Mouse (Mus musculus) liver, embryonic 14.5 days (tissue): ENCODE data around the gene Olfr736. TPM values are rescaled to one million over a fixed set of nuclear protein-coding genes. Genes with fewer than 3 reads are reported as not detected.

ENCODE experiments used
- ATAC-seq: fragments of 200-750 bp; cut with Nextera tagmentation; 2 replicates; pipeline ENCODE4 v1.8.0; 2017; ENCODE audit warnings: moderate number of reproducible peaks, mild to moderate bottlenecking, moderate library complexity; ENCODE audit not compliant: insufficient read depth
- DNase-seq, 3 experiments: peaks; one replicate each; pipeline ENCODE4 v3.0.0-alpha.2; 2012 to 2013; ENCODE audit warnings: low read depth in 3 of 3, low spot score in 3 of 3
- H3K27ac ChIP-seq: fragments of 300-500 bp; sonication (generic); 2 replicates; pipeline ENCODE4 v1.5.1; 2014; ENCODE audit warnings: moderate library complexity, mild to moderate bottlenecking, control low read depth, inconsistent platforms
- H3K27me3 ChIP-seq: fragments of 300-500 bp; sonication (generic); 2 replicates; pipeline ENCODE4 v1.6.1; 2014; ENCODE audit warnings: mild to moderate bottlenecking, low read length, moderate library complexity; ENCODE audit not compliant: control insufficient read depth, insufficient read depth
- H3K36me3 ChIP-seq: fragments of 300-500 bp; sonication (generic); replicated peaks from 2 replicates; pipeline ENCODE4 v1.6.1; 2014; ENCODE audit warnings: low read depth; ENCODE audit not compliant: control insufficient read depth, insufficient read depth
- H3K4me1 ChIP-seq, 2 experiments: fragments of 200-500 bp in 1 of 2; fragments of 300-500 bp in 1 of 2; sonication (generic) in 1 of 2; replicated peaks; 2 replicates each; pipeline ENCODE4 v1.6.1; 2012 to 2014; ENCODE audit warnings: antibody characterized with exemption in 1 of 2, inconsistent platforms in 1 of 2, low read length in 1 of 2; ENCODE audit not compliant: control insufficient read depth in 2 of 2, insufficient read depth in 2 of 2
- H3K4me2 ChIP-seq: fragments of 300-500 bp; sonication (generic); 2 replicates; pipeline ENCODE4 v1.6.1; 2014; ENCODE audit warnings: low read depth, mild to moderate bottlenecking, control low read depth, moderate library complexity
- H3K4me3 ChIP-seq, 2 experiments: fragments of 200-500 bp in 1 of 2; fragments of 300-500 bp in 1 of 2; sonication (generic) in 1 of 2; 2 replicates each; pipeline ENCODE4 v1.5.1; 2012 to 2014; ENCODE audit warnings: low read depth in 2 of 2, low read length in 2 of 2, mild to moderate bottlenecking in 2 of 2, control low read depth in 1 of 2, inconsistent platforms in 1 of 2, moderate library complexity in 1 of 2; ENCODE audit not compliant: insufficient read depth in 1 of 2
- H3K9ac ChIP-seq: fragments of 300-500 bp; sonication (generic); replicated peaks from 2 replicates; pipeline ENCODE4 v1.6.1; 2014; ENCODE audit warnings: mild to moderate bottlenecking, control low read depth, moderate library complexity
- H3K9me3 ChIP-seq: fragments of 300-500 bp; sonication (generic); 2 replicates; pipeline ENCODE4 v1.6.1; 2016; ENCODE audit warnings: low read length, mixed read lengths; ENCODE audit not compliant: control insufficient read depth
- CTCF ChIP-seq: IDR thresholded peaks from 2 replicates; pipeline ENCODE4 v1.5.1; 2016; ENCODE audit warnings: antibody characterized with exemption, low read depth, control low read depth
- EP300 ChIP-seq: IDR thresholded peaks from 2 replicates; pipeline ENCODE4 v1.6.1; 2016; ENCODE audit warnings: antibody characterized with exemption, low read depth
- WGBS: fragments of 180-500 bp; shearing (Covaris S2); extraction: QIAGEN DNeasy Blood & Tissue Kit; methylation state at CpG from one replicate; pipeline ENCODE4 v1.1.7; 2014; ENCODE audit not compliant: insufficient replicate concordance; 5-methylcytosine and 5-hydroxymethylcytosine counted together
- polyA plus RNA-seq, 2 experiments: library from polyadenylated mRNA; depleted of rRNA in 1 of 2; stranded (reverse) in 1 of 2; unstranded in 1 of 2; fragments of >200 nt; fragmentation: Nextera tagmentation in 1 of 2; extraction: Ambion mirVana in 1 of 2; gene quantifications; 2 replicates each; pipeline versions ENCODE4 v1.2.1 to v1.2.3; 2012 to 2014

Gene Olfr736
- polyA plus RNA-seq (2012; rRNA removed) (not detected in 2 replicates), polyA plus RNA-seq (2014; fragmentation: Nextera tagmentation; extraction: Ambion mirVana) (not detected in 2 replicates)

DNA sequence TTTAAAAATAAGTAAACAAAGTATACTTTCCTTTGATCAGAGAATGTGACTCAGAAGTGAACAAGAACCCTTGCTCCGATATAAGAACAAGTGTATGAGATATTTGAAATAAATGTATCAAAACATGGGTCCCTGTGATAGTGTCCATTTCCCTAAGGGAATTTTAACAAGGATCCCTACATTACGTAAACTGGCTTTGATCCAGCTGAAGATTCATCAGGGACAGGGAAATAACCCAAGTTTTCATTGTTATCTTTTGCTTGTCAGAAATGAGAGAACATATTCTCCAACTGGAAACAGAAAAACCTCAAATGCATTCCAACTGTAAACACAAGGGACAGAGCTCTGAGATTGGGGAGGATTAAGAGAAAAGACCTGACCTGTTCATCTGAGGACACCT is at the start of gene Olfr736:
Gene Olfr736, plus strand, starts transcription at position 301 of the 400 bp plus-strand sequence.
- Histone ChIP-seq H3K36me3 (no peaks in the 10 kb centered on the region), H3K4me2 (no peak within 1 kb of the TSS), H3K4me1 (no peaks in the 10 kb centered on the region), H3K4me3 (no peak within 1 kb of the TSS), H3K9me3 (no peaks in the 10 kb centered on the region), H3K27me3 (no peaks in the 10 kb centered on the region), H3K27ac (no peak within 1 kb of the TSS), H3K9ac (no peak within 1 kb of the TSS)
- DNase-seq (no peak), ATAC-seq (no peak)
- TF ChIP-seq CTCF (no peak), EP300 (no peak)
- WGBS, result 60% methylated on average over 2 of the region's 2 CpGs

- Histone ChIP-seq H3K9me3 (no peaks in the 10 kb centered on the region), H3K4me3 (no peak within 1 kb of the TSS), H3K9ac (no peak within 1 kb of the TSS), H3K27ac (no peak within 1 kb of the TSS), H3K4me1 (no peaks in the 10 kb centered on the region), H3K4me2 (no peak within 1 kb of the TSS), H3K27me3 (no peaks in the 10 kb centered on the region), H3K36me3 (no peaks in the 10 kb centered on the region)
- no peak for TF ChIP-seq CTCF
- TF ChIP-seq EP300, result no peak
- WGBS, result 56% methylated on average over 2 of the region's 2 CpGs
- ATAC-seq (no peak), DNase-seq (no peak)
Observed at GRCm38 (mm10) chr14:50348796-50349195, 32.2 kb upstream of the Olfr736 start, which contains the start of gene Olfr735. TSS of gene Olfr735 (minus strand) at chr14:50348872.

DNA sequence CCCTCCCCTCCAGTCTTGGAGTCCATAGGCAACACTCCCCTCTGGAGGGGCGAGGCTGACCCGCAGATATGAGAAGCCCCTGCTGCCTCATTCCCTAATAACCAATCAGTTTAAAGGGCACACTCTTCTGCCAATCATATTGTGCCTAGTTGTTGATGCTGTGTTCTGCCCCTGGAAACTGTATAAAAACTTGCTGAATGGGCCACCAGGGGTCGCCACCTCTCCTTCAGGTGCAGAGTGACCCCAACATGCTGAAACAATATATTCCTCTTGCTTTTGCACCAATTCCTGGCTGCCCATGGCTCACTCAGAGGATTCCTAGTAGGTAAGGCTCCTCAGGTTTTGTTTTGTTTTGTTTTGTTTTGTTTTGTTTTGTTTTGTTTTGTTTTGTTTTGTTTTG is 28.5 kb upstream of the Olfr736 start:
- Histone ChIP-seq H3K27me3 (no peaks in the 10 kb centered on the region), H3K36me3 (no peaks in the 10 kb centered on the region), H3K9me3 (no peaks in the 10 kb centered on the region), H3K27ac (no peak overlapping the region), H3K9ac (no peak overlapping the region), H3K4me3 (no peak overlapping the region), H3K4me1 (no peaks in the 10 kb centered on the region), H3K4me2 (no peak overlapping the region)
- ATAC-seq (no peak), DNase-seq (no peak)
- no peak for TF ChIP-seq EP300
- peak; percentile 53 for TF ChIP-seq CTCF
- 26% methylated on average over 3 of the region's 3 CpGs for WGBS

GRCm38 (mm10) chr14:50356725-50357124 is 24.2 kb upstream of the Olfr736 start:
- Histone ChIP-seq H3K36me3 (no peaks in the 10 kb centered on the region), H3K27ac (no peak overlapping the region), H3K4me3 (no peak overlapping the region), H3K4me1 (no peaks in the 10 kb centered on the region), H3K9me3 (no peaks in the 10 kb centered on the region), H3K4me2 (no peak overlapping the region), H3K27me3 (no peaks in the 10 kb centered on the region), H3K9ac (no peak overlapping the region)
- DNase-seq (no peak), ATAC-seq (no peak)
- 45% methylated on average over 2 of the region's 2 CpGs for WGBS
- no peak for TF ChIP-seq CTCF
- no peak for TF ChIP-seq EP300

DNA sequence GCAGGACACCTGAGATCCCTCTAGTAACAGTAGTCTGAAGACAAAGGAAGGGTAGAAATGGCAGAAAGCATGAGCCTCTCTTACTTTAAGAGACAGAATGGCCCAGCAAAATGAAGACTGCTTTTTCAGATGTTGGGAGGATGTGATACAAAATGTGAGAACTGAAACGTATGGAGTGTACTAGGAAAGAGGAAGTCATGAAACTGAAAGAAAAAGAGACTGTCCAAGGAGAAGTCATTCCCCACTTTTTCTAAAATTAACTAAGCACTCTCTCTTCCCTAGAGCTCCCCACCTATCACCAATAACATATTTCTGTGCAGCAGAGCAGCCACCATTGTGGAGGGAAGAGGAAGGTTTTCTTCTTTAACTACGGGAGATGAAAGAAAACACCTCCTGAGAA is 23.4 kb upstream of the Olfr736 start, which contains the start of gene Tlr11:
Gene Tlr11, plus strand, starts transcription at position 322 of the 400 bp plus-strand sequence.
- no peak within 1 kb of the TSS for H3K27ac ChIP-seq
- no peaks in the 10 kb centered on the region for H3K27me3 ChIP-seq

More for the DNA sequence above, 23.4 kb upstream of the Olfr736 start, which contains the start of gene Tlr11:
- no peak within 1 kb of the TSS for H3K4me2 ChIP-seq
- no peak for DNase-seq
- no peaks in the 10 kb centered on the region for H3K36me3 ChIP-seq
- no peak within 1 kb of the TSS for H3K4me3 ChIP-seq
- no peaks in the 10 kb centered on the region for H3K4me1 ChIP-seq
- no peak for TF ChIP-seq EP300
- no peak for TF ChIP-seq CTCF
- H3K9ac ChIP-seq, result no peak within 1 kb of the TSS
- ATAC-seq, result no peak
- H3K9me3 ChIP-seq, result no peaks in the 10 kb centered on the region
- WGBS, result 35% methylated on average over 2 of the region's 2 CpGs
